Mouse (Mus musculus) liver, adult (tissue): ENCODE data around the gene Arg1.

Source experiments
- GATA4 ChIP-seq: IDR thresholded peaks from 2 replicates; pipeline ENCODE4 v1.6.1; 2014; ENCODE audit warnings: mild to moderate bottlenecking, low read length; ENCODE audit not compliant: insufficient replicate concordance

The Arg1 gene

GRCm38 (mm10) chr10:24928072-24928471 is 788 bp upstream of the Arg1 start:
- peak; percentile 14; the same call in 1 of the 2 replicates for TF ChIP-seq GATA4

DNA sequence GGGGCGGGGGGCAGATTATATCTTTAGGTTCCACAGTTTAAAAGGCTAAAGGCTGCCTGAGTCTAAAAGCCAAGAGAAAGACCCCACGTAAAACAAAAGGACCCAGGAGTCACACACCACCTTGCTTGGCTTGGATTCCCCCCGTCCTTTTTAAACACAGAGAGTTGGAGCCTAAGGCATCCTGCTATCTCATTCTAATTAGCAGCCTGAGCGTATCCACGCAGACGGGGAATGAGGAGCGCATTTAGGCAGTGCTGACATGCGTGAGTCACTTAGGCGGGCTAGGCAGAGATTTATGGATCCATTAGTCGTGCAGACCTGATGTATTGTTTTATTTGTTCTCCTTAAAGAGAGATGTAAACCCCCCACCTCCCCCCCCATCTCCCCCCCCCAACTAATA is 904 bp downstream of the Arg1 start:
- no peak for TF ChIP-seq GATA4

GRCm38 (mm10) chr10:24924296-24924695 is 3.0 kb downstream of the Arg1 start:
- TF ChIP-seq GATA4: no peak

DNA sequence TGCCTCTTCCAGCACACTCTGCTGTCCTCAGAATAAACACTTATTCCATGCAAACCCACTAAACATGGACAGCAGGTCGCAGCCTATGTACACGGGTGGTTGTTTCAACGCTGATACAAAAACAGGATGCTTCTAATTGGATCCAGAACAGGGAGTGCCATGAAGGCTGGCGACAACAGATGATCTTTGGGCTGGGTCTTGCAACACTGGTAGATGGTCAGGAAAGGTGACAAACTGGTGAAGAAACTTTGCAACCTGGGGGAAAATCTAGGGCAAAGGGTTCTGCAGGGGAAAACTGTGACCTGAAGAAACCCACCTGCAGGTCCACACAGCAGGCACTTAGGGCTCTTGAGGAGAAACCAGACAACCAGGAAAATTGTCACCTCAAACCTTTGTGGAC is 4.3 kb downstream of the Arg1 start:
- no peak for TF ChIP-seq GATA4

- no peak for TF ChIP-seq GATA4
Observed at GRCm38 (mm10) chr10:24915486-24915885, 11.8 kb downstream of the Arg1 start.

DNA sequence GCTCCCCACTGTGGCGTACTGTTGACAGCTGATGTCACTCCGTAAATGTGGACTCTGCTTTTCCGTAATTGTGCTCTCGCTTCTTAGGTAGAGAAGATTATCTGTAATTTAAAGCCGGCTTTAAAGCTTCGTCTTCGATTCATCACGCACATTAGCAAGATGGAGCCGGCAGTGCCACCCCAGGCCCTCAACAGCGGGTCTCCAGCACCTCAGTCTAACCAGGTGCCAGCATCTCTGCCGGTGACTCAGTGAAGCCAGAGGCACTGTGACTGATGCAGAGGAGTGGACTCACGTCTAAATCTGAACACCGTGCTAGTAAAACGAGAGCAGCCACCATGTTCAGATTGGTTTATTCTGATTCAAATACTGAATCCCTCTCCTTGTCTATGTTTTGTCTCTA is 14.7 kb downstream of the Arg1 start:
- TF ChIP-seq GATA4: no peak

DNA sequence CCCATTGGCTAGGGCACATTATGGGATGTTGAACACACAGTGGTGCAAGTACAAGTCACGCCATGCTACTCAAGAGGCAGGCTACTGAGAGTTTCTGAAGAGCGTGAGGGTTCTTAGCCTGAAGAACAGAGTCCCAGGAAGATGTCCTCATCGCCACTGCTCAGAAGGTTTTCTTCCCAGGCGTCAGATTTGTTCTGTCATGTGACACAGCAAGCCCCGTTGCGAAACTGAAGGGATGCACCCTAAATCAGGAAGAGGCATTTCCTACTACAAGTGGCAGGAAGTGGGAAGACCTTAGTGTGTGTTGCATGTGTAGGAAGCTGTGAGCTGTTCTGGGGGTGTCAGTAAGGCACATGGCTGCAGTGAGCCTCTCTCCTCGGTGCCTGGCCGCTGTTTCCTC is 16.1 kb downstream of the Arg1 start:
- no peak for TF ChIP-seq GATA4

DNA sequence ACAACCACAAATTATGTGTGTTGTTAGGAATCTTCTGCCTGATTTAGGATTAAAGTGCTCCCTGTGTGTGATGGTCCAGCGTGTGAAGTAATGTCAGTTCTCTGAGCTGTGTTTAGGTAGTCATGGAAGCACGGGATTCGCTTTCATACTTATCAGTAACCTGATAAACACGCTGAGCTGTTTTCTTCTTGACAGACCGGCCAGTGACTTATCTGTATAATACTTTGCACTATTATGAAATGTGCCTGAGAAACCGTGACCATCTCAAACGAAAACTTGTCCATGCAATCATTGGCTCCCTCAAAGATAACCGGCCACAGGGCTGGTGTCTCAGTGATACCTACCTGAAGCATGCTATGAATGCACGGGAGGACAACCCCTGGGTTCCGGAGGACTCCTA is 21.7 kb downstream of the Arg1 start:
- TF ChIP-seq GATA4: no peak

DNA sequence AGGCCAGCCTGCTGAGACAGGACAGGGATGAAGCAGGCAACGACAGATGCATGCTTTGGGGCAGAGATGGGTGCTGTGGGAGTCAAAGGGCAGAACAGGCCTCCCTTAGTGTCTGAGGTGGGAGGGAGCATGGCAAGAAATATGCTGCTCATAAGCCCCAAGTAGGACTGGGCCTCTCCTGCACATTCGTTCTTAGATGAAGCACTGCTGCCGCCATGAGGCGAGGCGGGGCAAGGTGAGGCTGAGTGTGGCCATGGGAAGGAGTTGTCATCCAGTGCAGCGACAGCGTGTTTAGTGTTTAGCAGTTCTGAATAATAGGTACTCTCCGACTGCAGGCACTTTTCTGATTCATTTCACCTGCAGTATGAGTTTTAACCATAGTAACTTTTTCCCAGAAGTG is 31.4 kb downstream of the Arg1 start:
- TF ChIP-seq GATA4: no peak

GRCm38 (mm10) chr10:24888343-24888742 is 38.9 kb downstream of the Arg1 start:
- TF ChIP-seq GATA4: no peak

DNA sequence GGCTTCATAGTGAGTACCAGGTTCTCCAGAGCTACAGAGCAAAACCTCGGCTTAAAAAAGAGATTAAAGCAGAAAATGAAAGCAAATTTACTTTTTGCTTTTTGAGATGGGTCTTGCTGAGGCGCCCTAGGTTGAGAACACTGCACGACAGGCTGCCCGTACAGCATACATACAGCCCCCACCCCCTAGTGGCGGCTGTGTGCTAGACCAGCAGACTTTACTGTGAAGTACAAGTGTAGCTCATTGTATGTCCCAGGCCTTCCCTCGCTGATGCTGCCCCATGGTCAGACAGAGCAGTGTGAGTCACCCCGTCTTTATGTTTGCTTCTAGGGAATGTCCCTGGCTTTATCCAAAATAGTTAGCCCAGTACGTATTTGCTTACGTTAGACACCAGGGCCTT is 41.3 kb downstream of the Arg1 start:
- no peak for TF ChIP-seq GATA4

GRCm38 (mm10) chr10:24873624-24874023 is 53.7 kb downstream of the Arg1 start:
- TF ChIP-seq GATA4: no peak

DNA sequence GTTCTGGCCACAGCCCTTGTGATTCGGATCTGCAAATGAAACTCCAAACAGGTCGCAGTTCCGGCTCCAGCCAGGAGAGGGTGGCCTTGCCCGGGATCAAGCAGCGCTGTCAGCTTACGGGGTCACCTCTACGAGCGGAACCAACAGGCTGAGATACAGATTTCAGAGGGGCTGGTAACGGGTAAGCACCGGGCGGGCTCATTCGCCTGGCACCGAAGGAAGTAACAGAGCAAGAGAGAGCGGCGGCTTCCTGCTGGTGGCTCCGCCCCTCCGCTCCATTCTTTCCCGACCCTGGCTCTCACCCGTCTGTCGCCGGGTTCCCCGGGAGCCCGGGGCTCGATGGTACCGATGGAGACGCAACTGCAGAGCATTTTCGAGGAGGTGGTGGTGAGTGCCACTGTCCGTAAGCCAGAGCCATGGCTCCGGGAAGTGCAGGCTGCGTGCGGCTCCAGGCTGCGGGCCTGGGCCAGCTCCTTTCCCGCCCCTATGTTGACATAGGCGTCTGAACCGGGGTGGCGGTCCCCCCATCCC is 57.5 kb downstream of the Arg1 start, which contains the start of gene Med23:
Gene Med23, plus strand, starts transcription at position 227 of the 531 bp plus-strand sequence.
- peak; percentile 67; the same call in 1 of the 2 replicates for TF ChIP-seq GATA4
